Mouse (Mus musculus): ENCODE measurements around the gene Numbl.

Numbl gene

GRCm38 (mm10) chr7:27249146-27249545 lies 9.1 kb upstream of the Numbl start:
- in situ Hi-C loops (cut with MboI, MseI) = loop anchor here in 1 of 2 experiments (25.0 kb wide), 1 partner anchor 1987 kb away; the partner anchor contains the start of genes Cic and Erf

GRCm38 (mm10) chr7:27249928-27250327 lies 8.3 kb upstream of the Numbl start:
- in situ Hi-C loops (cut with MboI, MseI) = loop anchor here in 1 of 2 experiments (25.0 kb wide), 1 partner anchor 1988 kb away; the partner anchor contains the start of genes Cic and Erf

GRCm38 (mm10) chr7:27251946-27252345 lies 6.3 kb upstream of the Numbl start:
- in situ Hi-C loops (cut with MboI, MseI) = no loop called here

DNA sequence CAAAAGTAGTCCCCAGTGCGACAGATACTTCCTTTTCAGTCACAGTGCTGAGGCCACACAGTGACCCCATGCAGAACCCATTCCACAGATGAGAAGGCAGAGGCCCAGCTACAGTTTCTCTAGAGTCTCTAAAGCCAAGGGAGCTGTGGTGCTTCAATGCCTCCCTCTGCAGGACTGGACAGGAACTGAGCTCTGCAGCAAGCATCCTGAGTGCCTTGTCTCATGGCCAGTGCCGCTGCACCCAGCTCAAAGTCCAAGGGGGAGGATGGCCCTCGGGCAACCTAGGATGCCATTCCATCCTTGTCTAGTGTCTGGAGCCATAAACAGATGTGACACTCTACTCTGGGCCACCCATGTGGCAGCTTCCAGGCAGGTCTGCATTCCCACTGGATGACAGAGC lies 2.5 kb upstream of the Numbl start:
- in situ Hi-C loops (cut with MboI, MseI) = no loop called here

- in situ Hi-C loops (cut with MboI, MseI) = no loop called here
These were observed 984 bp upstream of the Numbl start for GRCm38 (mm10) chr7:27257046-27257851.

DNA sequence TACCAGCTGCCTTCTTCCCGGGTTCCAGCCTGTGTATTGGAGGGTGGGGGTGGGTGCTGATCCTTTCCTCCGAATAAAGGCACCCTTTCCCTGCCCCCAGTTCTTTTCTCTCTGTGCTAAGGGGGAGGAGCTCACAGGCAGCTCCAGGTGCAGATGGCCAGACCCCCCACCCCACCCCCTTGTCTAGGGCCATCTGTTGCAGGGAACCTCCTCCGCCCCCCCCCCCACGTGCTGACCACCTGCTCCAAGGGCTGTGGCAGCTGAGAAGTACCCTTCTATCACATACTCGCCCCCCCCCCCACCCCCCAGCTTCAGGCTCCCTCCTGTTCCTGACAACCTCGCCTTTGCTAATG lies 405 bp upstream of the Numbl start:
- in situ Hi-C loops (cut with MboI, MseI) = no loop called here

DNA sequence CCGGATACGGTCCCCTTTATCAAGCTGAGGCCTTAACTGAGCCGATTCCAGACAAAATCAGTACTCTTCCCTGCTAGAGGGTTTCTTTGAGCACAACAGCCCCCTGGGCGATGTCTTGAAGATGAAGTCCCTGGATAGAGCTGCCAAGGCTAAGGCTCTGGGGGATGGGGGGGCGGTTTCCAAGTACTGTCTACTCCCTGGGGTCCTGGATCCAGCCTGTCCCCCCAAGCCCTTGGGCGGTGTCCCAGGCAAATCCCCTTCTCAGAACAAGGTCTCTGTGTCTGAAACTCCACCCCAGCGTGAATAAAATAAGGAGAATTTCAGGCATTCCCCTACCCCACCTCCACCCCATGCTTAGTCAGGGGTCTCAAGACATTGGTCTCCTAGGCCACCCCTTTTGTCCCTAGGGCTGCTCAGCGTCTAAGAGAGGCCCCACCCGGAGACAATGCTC lies 1.1 kb downstream of the Numbl start:
- in situ Hi-C loops (cut with MboI, MseI) = no loop called here

DNA sequence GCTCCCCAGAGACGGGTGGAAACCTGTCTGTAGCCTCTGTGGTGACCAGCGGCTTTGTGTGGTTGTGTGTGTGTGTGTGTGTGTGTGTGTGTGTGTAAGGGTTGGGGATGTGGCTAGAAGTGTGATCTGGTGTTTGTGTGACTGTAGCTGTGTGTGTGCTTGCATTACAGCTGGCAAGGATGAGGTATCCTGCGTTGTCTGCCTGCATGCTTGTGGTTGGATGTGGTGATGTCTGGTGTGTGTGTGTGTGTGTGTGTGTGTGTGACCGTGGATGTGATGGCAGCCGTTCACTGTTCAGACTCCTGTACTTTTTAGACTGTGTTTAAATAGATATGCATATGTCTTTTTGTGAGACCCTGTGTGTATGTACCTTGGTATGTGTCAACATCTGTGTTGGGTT lies 1.5 kb downstream of the Numbl start:
- in situ Hi-C loops (cut with MboI, MseI) = no loop called here

DNA sequence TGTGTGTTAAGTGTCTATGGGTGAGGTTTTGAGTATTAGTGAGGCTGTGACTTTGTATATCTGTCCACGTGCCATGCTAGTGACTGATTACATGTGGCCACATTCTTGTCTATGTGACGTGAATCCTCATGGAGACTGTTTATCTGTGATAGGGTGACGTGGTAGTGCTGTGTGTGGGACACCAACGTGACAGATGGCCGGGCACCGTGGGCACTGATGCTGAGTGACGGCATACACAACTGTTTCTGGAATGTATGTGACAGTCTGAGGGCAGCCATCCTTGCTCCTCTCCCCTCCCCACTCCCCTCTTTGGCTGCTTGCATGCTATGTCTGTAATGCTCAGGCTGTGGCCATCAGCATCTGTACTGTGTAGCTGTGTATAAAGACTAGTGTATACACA lies 2.6 kb downstream of the Numbl start:
- in situ Hi-C loops (cut with MboI, MseI) = no loop called here

- in situ Hi-C loops (cut with MboI, MseI) = no loop called here
These were observed 3.7 kb downstream of the Numbl start for GRCm38 (mm10) chr7:27261888-27262287.

DNA sequence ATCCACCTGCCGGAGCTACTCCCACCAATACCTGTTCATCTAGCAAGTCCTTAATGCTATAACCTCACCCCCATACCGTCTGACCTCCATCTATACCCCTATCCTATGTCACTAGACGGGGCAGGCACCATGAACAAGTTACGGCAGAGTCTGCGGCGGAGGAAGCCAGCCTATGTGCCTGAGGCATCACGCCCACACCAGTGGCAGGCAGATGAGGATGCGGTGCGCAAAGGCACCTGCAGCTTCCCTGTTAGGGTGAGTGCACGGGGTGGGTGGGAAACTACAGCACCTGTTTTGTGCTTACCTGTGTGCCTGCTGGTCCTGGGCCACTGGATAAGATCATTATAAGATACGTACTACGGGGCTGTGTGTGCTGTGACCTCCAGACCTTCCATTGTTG lies 6.5 kb downstream of the Numbl start:
- in situ Hi-C loops (cut with MboI, MseI) = no loop called here

- in situ Hi-C loops (cut with MboI, MseI) = no loop called here
These were observed 8.4 kb downstream of the Numbl start for GRCm38 (mm10) chr7:27266515-27267128.

DNA sequence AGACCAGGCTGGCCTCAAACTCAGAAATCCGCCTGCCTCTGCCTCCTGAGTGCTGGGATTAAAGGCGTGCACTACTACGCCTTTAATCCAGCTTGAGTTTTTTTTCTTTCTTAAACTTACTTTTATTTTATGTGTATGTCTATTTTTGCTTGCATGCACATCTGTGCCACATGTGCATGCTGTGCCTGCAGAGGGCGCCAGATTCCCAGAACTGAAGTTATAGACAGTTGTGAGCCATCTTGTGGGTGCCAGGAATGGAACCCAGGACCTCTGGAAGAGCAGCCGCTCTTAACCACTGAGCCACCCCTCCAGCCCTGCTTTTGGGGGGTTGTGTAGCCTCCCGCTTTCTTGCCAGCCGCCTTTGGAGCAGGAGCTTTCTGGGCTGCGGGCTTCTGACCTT lies 13.2 kb downstream of the Numbl start:
- in situ Hi-C loops (cut with MboI, MseI) = no loop called here

- in situ Hi-C loops (cut with MboI, MseI) = no loop called here
These were observed 15.6 kb downstream of the Numbl start for GRCm38 (mm10) chr7:27273739-27274351.

GRCm38 (mm10) chr7:27274916-27275315 lies 16.7 kb downstream of the Numbl start:
- in situ Hi-C loops (cut with MboI, MseI) = loop anchor here (25.0 kb wide), 2 partner anchors 313 to 488 kb away; no protein-coding TSS in a partner anchor

DNA sequence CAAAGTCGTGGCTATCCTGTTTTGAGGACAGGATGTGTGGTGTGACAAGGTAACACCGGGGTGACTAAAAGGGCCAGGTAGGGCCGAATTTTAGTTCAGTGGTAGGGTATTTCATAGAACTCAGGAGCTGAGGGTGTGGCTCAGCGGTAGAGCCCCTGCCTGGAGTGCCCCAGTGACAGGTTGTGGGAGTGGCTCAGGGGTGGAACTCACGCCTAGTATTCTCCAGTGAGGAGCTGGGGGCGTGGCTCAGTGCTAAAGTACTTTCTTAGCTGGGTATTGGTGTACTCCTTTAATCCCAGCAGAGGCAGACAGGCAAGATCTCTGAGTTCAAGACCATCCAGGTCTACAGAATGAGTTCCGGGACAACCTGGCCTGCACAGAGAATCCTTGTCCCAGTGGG lies 17.8 kb downstream of the Numbl start:
- in situ Hi-C loops (cut with MboI, MseI) = loop anchor here (25.0 kb wide), 2 partner anchors 314 to 489 kb away; no protein-coding TSS in a partner anchor

DNA sequence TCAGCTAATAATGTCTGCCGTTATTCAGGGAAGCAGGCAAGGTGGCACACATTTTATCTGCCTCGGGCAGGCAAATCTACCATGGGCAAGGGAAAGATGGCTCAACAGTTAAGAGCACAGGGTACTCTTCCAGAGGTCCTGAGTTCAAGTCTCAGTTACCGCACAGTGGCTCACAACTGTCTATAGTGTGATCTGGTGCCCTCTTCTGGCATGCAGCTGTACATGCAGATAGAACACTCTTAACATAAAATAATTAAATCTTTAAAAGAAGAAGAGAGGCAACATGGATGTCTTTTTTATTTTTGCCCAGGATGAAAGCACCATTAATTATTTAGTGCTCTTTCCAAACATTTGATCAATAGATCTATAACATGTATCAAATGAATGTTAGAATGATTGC lies 19.0 kb downstream of the Numbl start:
- in situ Hi-C loops (cut with MboI, MseI) = loop anchor here (25.0 kb wide), 2 partner anchors 315 to 490 kb away; no protein-coding TSS in a partner anchor

DNA sequence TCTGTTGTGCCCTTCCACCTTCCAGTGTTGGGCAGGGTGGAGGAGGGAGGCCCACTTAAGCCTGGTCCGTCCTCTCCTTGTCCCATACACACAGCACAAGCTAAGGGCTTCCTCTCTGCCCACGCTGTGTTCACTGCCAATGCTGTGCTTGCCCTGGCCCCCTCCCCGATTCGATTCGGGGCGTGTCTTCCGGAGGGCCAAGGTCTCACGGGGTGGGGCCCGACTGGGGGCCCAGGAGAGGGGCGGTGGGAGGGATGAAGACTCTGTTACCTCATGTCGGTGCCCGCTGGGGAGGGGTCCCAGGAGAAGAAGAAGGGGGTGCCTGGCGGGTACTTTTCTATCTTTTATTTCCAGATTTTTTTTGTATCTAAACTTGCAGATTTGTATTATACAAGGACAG lies 23.5 kb downstream of the Numbl start:
- in situ Hi-C loops (cut with MboI, MseI) = loop anchor here (25.0 kb wide), 2 partner anchors 319 to 494 kb away; no protein-coding TSS in a partner anchor

DNA sequence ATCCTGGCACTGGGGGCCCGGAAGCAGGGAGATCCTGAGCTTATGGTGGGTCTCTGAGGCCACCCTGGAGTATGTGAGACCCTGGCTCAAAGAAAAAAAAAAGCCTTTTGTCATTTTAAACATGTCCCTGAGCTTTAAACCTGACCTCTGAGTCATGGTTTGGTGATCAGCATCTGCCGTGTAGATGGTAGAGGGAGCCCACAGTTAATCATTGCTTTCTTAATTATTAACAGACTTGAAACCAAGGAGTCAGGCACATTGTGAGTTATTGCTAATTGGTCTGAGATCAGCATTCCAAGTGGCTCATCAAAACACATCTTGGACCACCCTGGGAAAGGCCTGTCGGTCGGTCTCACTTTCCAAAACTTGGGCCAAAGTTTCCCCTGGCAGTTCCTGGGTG lies 24.0 kb downstream of the Numbl start:
- in situ Hi-C loops (cut with MboI, MseI) = loop anchor here (25.0 kb wide), 2 partner anchors 320 to 495 kb away; no protein-coding TSS in a partner anchor

DNA sequence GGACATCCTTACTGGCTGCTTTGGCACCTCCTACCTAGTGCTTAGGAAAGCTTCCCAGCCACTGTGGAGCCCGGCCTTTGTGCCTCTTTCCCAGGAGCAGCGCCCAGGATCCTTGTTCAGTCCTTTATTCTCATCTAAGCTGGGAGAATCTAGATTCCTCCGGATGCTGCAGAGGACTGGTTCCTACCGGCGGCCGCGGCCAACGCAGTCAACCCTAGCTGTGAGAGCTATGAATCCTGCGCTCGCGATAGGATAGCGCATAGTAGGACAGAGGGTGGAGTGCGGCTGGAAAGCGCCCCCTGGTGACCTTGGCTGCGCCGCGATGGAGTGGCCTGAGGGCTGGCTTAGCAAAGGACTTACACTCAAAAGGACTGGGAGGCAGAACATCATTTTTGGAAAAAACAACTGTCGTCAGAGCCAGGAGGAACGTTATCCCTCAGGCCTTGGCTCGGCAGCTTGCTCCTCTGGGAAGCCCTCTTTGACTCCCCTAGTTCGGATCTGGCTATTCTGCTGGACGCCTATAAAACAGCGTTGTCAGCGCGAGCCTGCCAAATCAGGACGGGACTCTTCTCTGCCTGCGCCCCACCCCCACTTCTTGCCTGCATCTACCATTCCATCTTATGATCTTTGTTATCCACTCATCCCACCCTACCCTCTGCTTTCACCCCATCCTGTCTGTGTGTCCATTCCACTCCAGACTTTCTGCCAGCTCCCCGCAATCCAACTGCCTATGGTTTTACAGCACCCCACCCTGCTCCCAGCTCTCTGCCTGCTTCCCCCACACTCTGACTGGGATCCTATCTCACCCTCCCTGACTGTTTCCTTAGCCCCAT lies 26.8 kb downstream of the Numbl start:
- in situ Hi-C loops (cut with MboI, MseI) = loop anchor here (25.0 kb wide), 2 partner anchors 323 to 498 kb away; no protein-coding TSS in a partner anchor

- in situ Hi-C loops (cut with MboI, MseI) = loop anchor here (25.0 kb wide), 2 partner anchors 323 to 498 kb away; no protein-coding TSS in a partner anchor
These were observed 27.4 kb downstream of the Numbl start for GRCm38 (mm10) chr7:27285698-27286066.
